Mouse (Mus musculus): ENCODE results near the gene Cabs1. TPM values are rescaled to one million over a fixed set of nuclear protein-coding genes. Genes with fewer than 3 reads are reported as not detected.

Gene Cabs1
- polyA plus RNA-seq, 1 experiment from 2014 or later: not detected

Other genes with a start within 250 kb of the Cabs1 start
- not detected in 2 replicates for gene Csn1s2a, start 204.9 kb upstream of the Cabs1 start, polyA plus RNA-seq (2014; fragmentation: Nextera tagmentation; extraction: Ambion mirVana)
- 0.25 TPM in 1 of 2 replicates, not detected in the other for gene Csn1s2b, start 171.4 kb upstream of the Cabs1 start, polyA plus RNA-seq (2014; fragmentation: Nextera tagmentation; extraction: Ambion mirVana)
- not detected in 2 replicates for gene Prr27, start 153.8 kb upstream of the Cabs1 start, polyA plus RNA-seq (2014; fragmentation: Nextera tagmentation; extraction: Ambion mirVana)
- not detected in 2 replicates for gene Odam, start 94.4 kb upstream of the Cabs1 start, polyA plus RNA-seq (2014; fragmentation: Nextera tagmentation; extraction: Ambion mirVana)
- gene Csn3, start 53.9 kb upstream of the Cabs1 start, polyA plus RNA-seq (2014; fragmentation: Nextera tagmentation; extraction: Ambion mirVana): not detected in 2 replicates
- gene 2310003L06Rik, start 10.0 kb upstream of the Cabs1 start, polyA plus RNA-seq (2014; fragmentation: Nextera tagmentation; extraction: Ambion mirVana): not detected in 2 replicates
- not detected in 2 replicates for gene Gm28434, start 9.9 kb upstream of the Cabs1 start, polyA plus RNA-seq (2014; fragmentation: Nextera tagmentation; extraction: Ambion mirVana)
- gene Smr3a, start 23.1 kb downstream of the Cabs1 start, polyA plus RNA-seq (2014; fragmentation: Nextera tagmentation; extraction: Ambion mirVana): not detected in 2 replicates
- not detected in 2 replicates for gene Smr2, start 107.1 kb downstream of the Cabs1 start, polyA plus RNA-seq (2014; fragmentation: Nextera tagmentation; extraction: Ambion mirVana)
- not detected in 2 replicates for gene Gm11116, start 132.1 kb downstream of the Cabs1 start, polyA plus RNA-seq (2014; fragmentation: Nextera tagmentation; extraction: Ambion mirVana)
- gene Gm11115, start 174.7 kb downstream of the Cabs1 start, polyA plus RNA-seq (2014; fragmentation: Nextera tagmentation; extraction: Ambion mirVana): not detected in 2 replicates

Data from hindbrain, embryonic 14.5 days (tissue).